Mouse (Mus musculus): ENCODE measurements at regions not wholly inside any gene's neighbourhood (a gene's known extent, or its start where the extent isn't known, plus 50 kb on each side); places are given as distances from the start of the nearest gene placed in this dataset.

DNA sequence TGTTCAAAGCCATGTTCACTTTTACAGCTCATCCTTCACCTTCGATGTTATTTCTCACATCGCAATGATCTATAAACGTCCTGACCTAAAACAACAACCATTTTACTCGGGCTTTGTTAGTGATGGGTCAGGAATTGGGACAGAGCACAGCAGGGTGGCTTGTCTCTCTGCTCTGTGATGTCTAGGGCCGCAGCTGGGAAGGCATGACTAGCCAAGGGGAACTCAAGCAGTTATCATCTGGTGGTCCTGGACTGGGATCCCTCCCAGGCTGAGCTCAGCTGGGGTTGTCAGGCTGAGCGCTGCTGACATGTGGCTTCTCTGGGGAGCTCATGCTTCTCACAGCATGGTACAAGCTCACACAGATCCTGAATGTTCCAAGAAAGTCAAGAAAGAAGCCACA, 372.8 kb upstream of the Nrp1 start:
- no peak for TF ChIP-seq CTCF (IDR thresholded peaks at IDR 0.05; ENCODE audit: borderline replicate concordance, insufficient read depth, low read depth, low read length)
- TF ChIP-seq POLR2A (IDR thresholded peaks at IDR 0.05; ENCODE audit: borderline replicate concordance, insufficient read depth, low read length) = no peak
